Mouse (Mus musculus) urinary bladder, postnatal 25 days (tissue): ENCODE measurements at regions not wholly inside any gene's neighbourhood (a gene's known extent, or its start where the extent isn't known, plus 50 kb on each side); places are given as distances from the start of the nearest gene placed in this dataset.

ENCODE experiments used
- DNase-seq: peaks from one replicate; pipeline ENCODE4 v3.0.0; 2022; ENCODE audit warnings: low spot score

- no peak for DNase-seq
Measured at GRCm38 (mm10) chr4:106232499-106232970, 83.5 kb upstream of the Usp24 start.

- no peak for DNase-seq
Measured at GRCm38 (mm10) chr4:106244384-106244819, 71.6 kb upstream of the Usp24 start.

GRCm38 (mm10) chr4:106244826-106245510 lies 71.0 kb upstream of the Usp24 start:
- DNase-seq, result no peak

- DNase-seq, result no peak
Measured at GRCm38 (mm10) chr4:106246695-106247094, 69.3 kb upstream of the Usp24 start.

- no peak for DNase-seq
Measured at GRCm38 (mm10) chr4:106247398-106247797, 68.6 kb upstream of the Usp24 start.

- DNase-seq, result no peak
Measured at GRCm38 (mm10) chr4:106248272-106248671, 67.7 kb upstream of the Usp24 start.

- no peak for DNase-seq
Measured at GRCm38 (mm10) chr4:106249028-106249782, 66.8 kb upstream of the Usp24 start.

- no peak for DNase-seq
Measured at GRCm38 (mm10) chr4:106250048-106250447, 66.0 kb upstream of the Usp24 start.

GRCm38 (mm10) chr4:106251430-106251829 lies 64.6 kb upstream of the Usp24 start:
- DNase-seq, result no peak

GRCm38 (mm10) chr4:106252946-106253345 lies 63.1 kb upstream of the Usp24 start:
- DNase-seq, result no peak

- no peak for DNase-seq
Measured at GRCm38 (mm10) chr4:106254761-106255475, 61.1 kb upstream of the Usp24 start.

- no peak for DNase-seq
Measured at GRCm38 (mm10) chr4:106255959-106256609, 59.9 kb upstream of the Usp24 start.

GRCm38 (mm10) chr4:106261404-106261803 lies 54.6 kb upstream of the Usp24 start:
- DNase-seq, result no peak

- DNase-seq, result no peak
Measured at GRCm38 (mm10) chr4:106261901-106262560, 54.0 kb upstream of the Usp24 start.

GRCm38 (mm10) chr4:106262751-106263725 lies 53.0 kb upstream of the Usp24 start:
- no peak for DNase-seq
